Mouse (Mus musculus) left cerebral cortex, postnatal 4 days (tissue): ENCODE data around the gene Purb. TPM values are rescaled to one million over a fixed set of nuclear protein-coding genes. Genes with fewer than 3 reads are reported as not detected.
"Not testable (repeated sequence)": the region's sequence is repeated elsewhere in the genome, so short reads cannot be mapped to it uniquely, and the experiment has no call there.

ENCODE experiments used
- DNase-seq: peaks from one replicate; pipeline ENCODE4 v3.0.0-alpha.2; 2022
- intact Hi-C: fragments of 180-260 bp; cut with DNase I; formaldehyde crosslinking; loops from one replicate; pipeline ENCODE4 v1.15.1; 2025
- total RNA-seq, 2 experiments: library from RNA; stranded (reverse); gene quantifications; 2 replicates each; pipeline ENCODE4 v1.2.3; 2021

Purb gene
- total RNA-seq, 2 experiments from 2014 or later, result 88.1 to 89.5 TPM

DNA sequence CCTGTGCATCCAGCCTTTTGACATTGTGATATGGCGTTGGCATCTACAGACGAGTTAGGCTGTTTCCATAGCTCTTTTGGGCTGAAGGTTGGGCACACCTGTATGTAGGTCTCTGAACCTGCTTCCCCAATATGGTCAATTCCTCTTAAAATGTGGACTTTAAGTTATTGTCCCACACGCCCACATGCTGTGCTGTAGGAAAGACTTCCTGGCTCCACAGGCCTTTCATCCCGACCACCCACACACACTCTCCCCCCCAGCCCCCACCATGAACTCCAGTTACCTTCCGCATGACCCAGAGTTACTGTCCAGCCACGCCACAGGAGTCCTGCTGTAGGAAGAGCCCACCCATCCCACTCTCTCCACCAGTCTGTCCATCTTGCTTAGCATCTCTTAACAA lies 11.2 kb upstream of the Purb start:
- intact Hi-C loops, result no loop called here
- no peak for DNase-seq

DNA sequence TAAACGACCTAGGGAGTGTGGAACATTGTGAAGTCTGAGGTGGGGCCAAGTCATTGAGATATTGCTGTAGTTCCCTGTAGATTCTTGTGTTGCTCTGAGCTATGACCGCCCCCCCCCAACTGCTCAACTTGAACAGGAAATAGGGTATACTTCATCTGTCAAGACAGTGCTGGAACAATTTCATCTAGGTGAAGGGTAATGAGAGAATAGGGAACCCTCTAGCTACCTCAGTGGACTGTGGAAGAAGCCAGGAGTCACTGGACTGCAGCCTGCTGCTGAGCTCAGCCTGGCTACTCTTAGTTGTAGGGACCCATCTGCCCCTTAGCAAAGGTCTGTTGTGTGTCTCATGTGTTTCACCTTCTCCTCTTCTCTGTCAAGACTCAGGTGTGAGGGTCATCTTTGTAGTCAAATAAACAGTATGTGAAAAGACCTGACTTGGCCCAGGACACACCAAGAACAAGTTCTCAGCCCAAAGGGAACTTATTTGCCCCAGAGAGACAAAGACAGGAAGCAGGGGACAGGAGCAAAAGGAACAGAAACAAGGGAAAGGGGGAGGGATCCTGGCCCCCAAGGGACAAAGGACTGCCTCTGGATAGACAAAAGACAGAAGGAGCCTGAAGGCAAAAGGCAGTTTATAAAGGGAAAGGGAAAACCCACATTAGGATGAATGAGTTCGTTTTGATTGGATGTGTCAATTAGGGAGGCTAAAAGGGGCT lies 8.7 kb upstream of the Purb start:
- DNase-seq, result no peak
- intact Hi-C loops, result no loop called here

GRCm38 (mm10) chr11:6483103-6483502 lies 7.4 kb upstream of the Purb start:
- intact Hi-C loops, result no loop called here
- DNase-seq, result no peak

DNA sequence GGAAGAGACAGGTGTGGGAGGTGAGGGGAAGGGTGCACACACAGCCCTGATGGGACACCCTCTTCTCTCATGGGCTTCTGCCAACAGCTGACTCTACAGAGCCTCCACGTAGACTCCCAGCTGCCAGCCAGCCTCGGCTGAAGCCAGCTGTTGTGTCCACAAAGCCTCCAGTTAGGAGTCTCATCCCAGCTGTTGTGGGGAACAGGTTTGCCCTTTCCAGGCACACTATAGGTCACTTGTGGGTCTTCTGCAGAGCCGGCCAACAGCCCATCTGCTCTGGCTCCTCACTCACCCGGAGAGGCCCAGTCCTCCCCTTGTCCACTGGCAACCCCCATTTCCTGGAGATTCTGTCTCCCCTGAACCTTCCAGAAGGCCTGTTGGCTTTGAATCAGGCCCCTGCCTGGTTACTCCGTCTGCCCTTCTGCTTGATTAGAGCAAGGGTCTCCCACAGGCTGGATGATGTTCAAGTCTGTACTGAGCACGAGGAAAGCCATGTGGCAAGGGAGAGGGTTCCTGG lies 6.0 kb upstream of the Purb start:
- intact Hi-C loops, result no loop called here
- peak; percentile 91 for DNase-seq

- intact Hi-C loops, result no loop called here
- no peak for DNase-seq
Measured at GRCm38 (mm10) chr11:6480681-6481405, 5.1 kb upstream of the Purb start.

GRCm38 (mm10) chr11:6480191-6480590 lies 4.5 kb upstream of the Purb start:
- intact Hi-C loops, result no loop called here
- DNase-seq, result peak; percentile 73

DNA sequence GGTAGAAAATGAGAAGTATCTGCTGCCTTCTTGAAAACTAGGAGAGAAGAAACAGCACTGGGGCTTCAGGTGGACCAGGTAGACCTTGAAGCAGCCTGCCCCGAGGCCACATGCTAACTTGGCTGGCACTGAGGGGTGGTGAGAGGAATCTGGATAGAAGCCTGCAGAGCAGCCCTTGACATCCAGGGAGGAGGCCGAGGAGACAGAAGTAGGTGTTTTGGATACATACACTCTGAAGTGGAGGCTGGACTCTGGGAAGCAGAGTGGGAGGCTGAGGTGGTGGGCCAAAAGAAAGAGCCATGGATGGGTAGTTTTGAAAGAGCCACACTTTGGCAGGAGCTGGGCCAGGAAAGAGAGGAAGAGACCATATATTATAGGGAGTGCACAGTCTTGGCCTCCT lies 3.5 kb upstream of the Purb start:
- intact Hi-C loops, result no loop called here
- no peak for DNase-seq

- intact Hi-C loops, result no loop called here
Measured at GRCm38 (mm10) chr11:6477350-6477749, 1.6 kb upstream of the Purb start.

GRCm38 (mm10) chr11:6476876-6477275 lies 1.2 kb upstream of the Purb start:
- intact Hi-C loops, result no loop called here

More at GRCm38 (mm10) chr11:6477350-6477749, 1.6 kb upstream of the Purb start:
- no peak for DNase-seq

DNA sequence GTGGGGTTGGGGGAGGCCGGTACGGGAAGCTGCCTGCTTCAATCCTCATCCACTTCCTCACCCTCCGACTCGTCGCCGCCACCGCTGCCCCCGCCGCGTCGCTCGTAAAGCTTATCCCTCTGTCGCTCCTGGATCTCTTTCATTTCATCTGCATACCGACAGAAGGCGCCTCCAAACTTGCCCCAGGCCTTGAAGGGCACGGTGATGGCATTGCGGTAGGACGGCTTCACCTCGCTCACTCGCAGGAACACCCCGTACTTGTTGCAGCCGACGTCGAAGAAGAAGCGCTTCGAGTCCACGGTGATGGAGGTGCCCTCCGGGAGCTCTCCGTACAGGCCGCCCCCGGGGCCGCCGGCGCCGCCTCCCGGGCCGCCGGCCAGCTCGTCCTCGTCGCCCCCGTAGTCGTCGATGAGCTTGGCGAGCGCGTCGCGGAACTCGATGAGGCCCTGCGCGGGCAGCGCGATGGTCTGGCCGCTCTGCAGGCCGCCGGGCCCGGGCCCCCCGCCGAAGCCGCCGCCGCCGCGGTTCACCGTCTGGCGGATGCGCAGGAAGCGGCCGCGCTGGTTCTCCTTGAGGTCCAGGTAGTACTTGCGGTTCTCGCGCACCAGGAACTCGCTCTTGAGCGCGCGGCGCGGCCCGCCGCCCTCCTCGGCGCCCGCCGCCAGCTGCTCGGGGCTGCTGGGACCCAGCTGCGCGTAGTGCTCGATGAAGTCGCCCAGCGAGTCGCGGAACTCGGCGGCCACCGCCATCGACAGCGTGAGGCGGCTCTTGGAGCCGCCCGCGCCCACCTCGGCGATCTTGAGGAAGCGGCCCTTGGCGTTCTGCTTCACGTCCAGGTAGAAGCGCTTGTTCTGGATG lies 614 bp downstream of the Purb start:
- intact Hi-C loops, result no loop called here
- DNase-seq, result peak; percentile 48

More at GRCm38 (mm10) chr11:6476876-6477275, 1.2 kb upstream of the Purb start:
- DNase-seq, result no peak

DNA sequence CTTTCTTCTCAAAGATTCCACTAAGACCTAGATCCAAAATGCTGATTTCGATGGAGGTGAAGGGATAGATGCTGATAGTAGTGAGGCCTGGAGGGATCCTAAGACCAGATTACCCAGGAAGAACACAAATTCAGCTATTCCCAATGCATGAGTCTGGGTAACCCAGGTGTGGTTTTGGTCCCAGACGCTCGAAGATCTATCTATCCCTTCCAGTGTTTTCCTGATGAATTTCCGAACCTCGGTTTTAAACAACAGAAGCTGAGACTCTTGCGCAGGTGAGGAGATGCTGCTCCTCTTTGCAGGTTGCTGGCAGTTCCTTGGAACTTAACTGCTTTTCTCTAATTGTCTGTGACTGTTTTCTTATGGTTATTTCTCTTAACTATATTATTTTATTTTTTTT lies 1.3 kb downstream of the Purb start:
- intact Hi-C loops, result no loop called here
- DNase-seq, result no peak

- intact Hi-C loops, result no loop called here
- DNase-seq, result no peak
Measured at GRCm38 (mm10) chr11:6472076-6472475, 3.6 kb downstream of the Purb start.

- intact Hi-C loops, result no loop called here
- no peak for DNase-seq
Measured at GRCm38 (mm10) chr11:6471493-6471892, 4.2 kb downstream of the Purb start.

DNA sequence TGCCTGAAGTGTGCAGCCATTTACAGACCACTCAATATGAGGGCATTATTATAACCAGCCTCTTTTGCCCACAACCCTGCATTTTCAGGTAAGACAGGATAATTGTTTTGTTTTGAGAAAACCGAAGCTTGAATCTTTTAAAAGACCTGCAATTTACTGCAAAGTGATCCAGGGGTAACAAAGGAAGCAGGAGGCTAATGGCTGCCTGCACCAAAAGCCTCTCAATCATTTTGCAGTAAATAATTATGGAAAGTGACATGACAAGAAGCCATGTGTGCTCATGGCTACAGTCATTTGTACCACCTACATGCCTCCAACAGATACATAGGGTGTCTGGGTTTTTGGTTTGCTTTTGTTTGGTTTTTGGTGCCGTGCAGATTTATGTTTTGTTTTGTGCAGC lies 4.7 kb downstream of the Purb start:
- no peak for DNase-seq
- intact Hi-C loops, result no loop called here

DNA sequence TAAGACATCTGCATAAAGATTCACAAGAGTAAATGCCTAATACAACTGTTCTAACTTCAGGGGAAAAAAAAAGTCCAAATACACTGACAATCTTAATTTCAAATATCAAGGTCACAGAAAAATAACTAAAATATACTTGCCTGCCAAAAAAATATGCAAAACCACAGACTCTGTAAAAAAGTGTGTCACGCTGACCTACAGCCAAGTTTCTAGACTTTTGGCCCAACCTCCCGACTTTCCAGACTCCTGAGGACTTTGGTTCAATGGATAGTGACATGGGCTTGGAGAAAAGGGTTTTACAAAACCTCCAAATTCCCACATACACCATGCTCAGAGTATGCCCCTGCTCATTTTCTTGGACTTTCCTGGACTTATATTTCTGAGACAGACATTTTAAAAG lies 7.2 kb downstream of the Purb start:
- no peak for DNase-seq
- intact Hi-C loops, result no loop called here

GRCm38 (mm10) chr11:6465122-6465521 lies 10.6 kb downstream of the Purb start:
- intact Hi-C loops, result no loop called here
- peak; percentile 80 for DNase-seq

GRCm38 (mm10) chr11:6463159-6463837 lies 12.4 kb downstream of the Purb start:
- intact Hi-C loops, result no loop called here

GRCm38 (mm10) chr11:6456083-6456482 lies 19.6 kb downstream of the Purb start:
- intact Hi-C loops, result no loop called here
- DNase-seq, result no peak

More at GRCm38 (mm10) chr11:6463159-6463837, 12.4 kb downstream of the Purb start:
- DNase-seq, result no peak

- DNase-seq, intact Hi-C loops: not testable (repeated sequence)
Measured at GRCm38 (mm10) chr11:6448155-6448554, 27.6 kb downstream of the Purb start.

DNA sequence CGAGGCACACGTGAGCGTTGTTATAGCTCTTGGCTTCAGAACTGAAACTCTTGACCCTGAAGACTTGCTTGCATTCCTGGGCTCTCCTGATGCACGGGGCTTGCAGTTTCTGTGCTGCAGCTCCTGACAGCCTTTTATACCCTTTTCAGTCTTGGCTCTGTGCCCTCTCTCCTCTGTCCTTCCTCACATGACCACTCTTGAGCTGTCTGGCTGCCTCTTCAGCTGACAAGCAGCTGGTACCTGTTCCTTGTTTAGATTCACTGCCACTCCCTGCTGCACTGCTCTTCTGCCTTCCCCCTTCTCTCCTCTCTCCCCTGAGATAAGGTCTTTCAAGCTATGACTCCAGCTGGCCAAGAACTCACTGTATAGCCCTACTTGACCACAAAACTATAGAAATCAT lies 28.2 kb downstream of the Purb start:
- intact Hi-C loops, result no loop called here
- DNase-seq, result no peak

GRCm38 (mm10) chr11:6445951-6446350 lies 29.8 kb downstream of the Purb start:
- intact Hi-C loops, result no loop called here
- DNase-seq, result no peak
